In the genomic region with DNA sequence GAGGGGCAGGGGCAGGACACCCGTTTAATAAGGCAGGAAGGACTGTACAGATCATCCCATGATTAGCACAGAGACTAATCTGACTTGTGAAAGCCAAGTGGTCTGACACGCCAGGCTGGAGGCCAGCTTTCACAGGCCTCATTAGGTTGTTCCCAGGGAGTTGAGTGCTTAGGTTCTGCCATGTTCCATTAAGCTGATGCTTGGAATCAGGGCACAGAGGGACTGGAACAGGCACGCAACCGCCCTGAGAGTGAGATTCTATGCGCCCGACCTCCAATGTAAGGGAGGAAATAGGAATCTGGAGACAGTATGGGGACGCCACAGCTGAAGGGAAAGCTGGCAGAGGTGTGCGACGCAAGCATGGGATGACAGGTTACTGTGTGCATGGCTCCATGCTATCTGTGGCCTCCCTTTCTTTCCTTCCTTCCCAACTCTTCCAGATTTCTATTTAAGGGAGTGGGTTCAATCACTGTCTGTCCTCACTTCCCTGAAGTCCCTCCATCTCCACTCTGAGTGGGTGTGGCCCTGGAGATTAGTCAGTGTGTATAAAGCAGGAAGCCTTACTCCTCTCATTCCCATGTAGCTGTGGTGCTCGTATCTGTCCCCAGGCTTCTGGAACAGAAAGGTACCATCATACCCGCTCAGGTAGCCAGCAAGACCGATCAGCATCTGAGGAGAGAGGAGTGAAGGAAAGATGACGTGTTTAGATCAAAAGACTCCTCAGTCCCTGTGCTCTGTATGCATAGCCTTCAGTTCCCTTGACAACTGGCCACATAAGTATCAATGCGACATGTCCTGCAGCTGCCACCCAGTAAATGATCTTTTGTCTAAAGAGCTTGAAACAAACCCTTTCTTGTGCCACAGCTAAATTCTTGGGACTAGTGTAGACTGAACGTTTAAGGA, we compare ENCODE assay signal across 14 mouse cellular contexts. TPM values are rescaled to one million over a fixed set of nuclear protein-coding genes. Genes with fewer than 3 reads are reported as not detected.
DNase-seq lines count a peak whose midpoint lies in the region; ATAC-seq lines count a peak whose summit lies in the region.
"Had no signal": no experiment of that assay in that cellular context is flagged by ENCODE, and none has a peak within 500 bp of the region (broad histone marks: within the 10 kb centered on the region; RNA-seq: fewer than 3 reads in every experiment).

No protein-coding gene starts in this region.

- H3K27me3 ChIP-seq in forebrain, embryonic 13.5 days: no peaks in the 10 kb centered on the region
- no peaks in the 10 kb centered on the region for H3K27me3 ChIP-seq in limb, embryonic 13.5 days
- no peaks in the 10 kb centered on the region for H3K27me3 ChIP-seq in intestine, embryonic 16.5 days (replicated peaks; ENCODE audit: control insufficient read depth, insufficient read depth, low read length)
- H3K27me3 ChIP-seq: heart, embryonic 13.5 days; intestine, embryonic 15.5 days; megakaryocyte, embryonic 14.5 days had no signal

- H3K36me3 ChIP-seq in forebrain, embryonic 13.5 days (ENCODE audit: poor library complexity, severe bottlenecking): peaks cover 26% of the 10 kb centered on the region
- H3K36me3 ChIP-seq in limb, embryonic 13.5 days: peaks cover 40% of the 10 kb centered on the region
- no peaks in the 10 kb centered on the region for H3K36me3 ChIP-seq in intestine, embryonic 16.5 days (ENCODE audit: control insufficient read depth, insufficient read depth, low read length)
- H3K36me3 ChIP-seq: intestine, embryonic 15.5 days had no signal

- peak; percentile 20 for DNase-seq in embryo, embryonic 11 days
- DNase-seq in embryo, embryonic 9.5 days (ENCODE audit: extremely low spot score): no peak
- peak; percentile 86 for DNase-seq in retina, embryonic 14.5 days (ENCODE audit: low spot score)
- DNase-seq in ovary, postnatal 14 days (ENCODE audit: low spot score): no peak
- DNase-seq in layer of hippocampus, adult 11-12 months (ENCODE audit: low spot score): no peak
- DNase-seq: lung, adult 2 months; right cerebral cortex, adult 18-20 months had no signal

- H3K9ac ChIP-seq in forebrain, embryonic 13.5 days: no peak overlapping the region
- H3K9ac ChIP-seq in limb, embryonic 13.5 days: no peak overlapping the region
- H3K9ac ChIP-seq in intestine, embryonic 16.5 days (ENCODE audit: low read depth, low read length): no peak overlapping the region
- H3K9ac ChIP-seq: heart, embryonic 13.5 days; intestine, embryonic 15.5 days had no signal

- ATAC-seq in forebrain, embryonic 13.5 days: peak; percentile 59; the same call in 1 of the 2 replicates
- peak; percentile 19; the same call in 1 of the 2 replicates for ATAC-seq in limb, embryonic 13.5 days (ENCODE audit: low FRiP score, low read depth)
- ATAC-seq in intestine, embryonic 16.5 days: no peak
- ATAC-seq: intestine, embryonic 15.5 days had no signal

- 64% methylated on average over 15 of the region's 15 CpGs for WGBS in forebrain, embryonic 13.5 days
- WGBS in limb, embryonic 13.5 days: 90% methylated on average over 15 of the region's 15 CpGs
- 89% methylated on average over 15 of the region's 15 CpGs for WGBS in intestine, embryonic 16.5 days

- H3K27ac ChIP-seq in forebrain, embryonic 13.5 days: peak overlapping the region; percentile 60
- H3K27ac ChIP-seq in limb, embryonic 13.5 days: no peak overlapping the region
- no peak overlapping the region for H3K27ac ChIP-seq in intestine, embryonic 16.5 days (ENCODE audit: low read length)
- H3K27ac ChIP-seq: heart, embryonic 13.5 days; intestine, embryonic 15.5 days; layer of hippocampus, adult 2 months had no signal

- H3K4me2 ChIP-seq in forebrain, embryonic 13.5 days: no peak overlapping the region
- H3K4me2 ChIP-seq in limb, embryonic 13.5 days (replicated peaks): no peak overlapping the region
- H3K4me2 ChIP-seq in intestine, embryonic 16.5 days (ENCODE audit: low read depth, low read length): no peak overlapping the region
- H3K4me2 ChIP-seq: heart, embryonic 13.5 days; intestine, embryonic 15.5 days had no signal

- no peak overlapping the region for H3K4me3 ChIP-seq in forebrain, embryonic 13.5 days
- no peak overlapping the region for H3K4me3 ChIP-seq in limb, embryonic 13.5 days
- H3K4me3 ChIP-seq in intestine, embryonic 16.5 days (ENCODE audit: low read length): no peak overlapping the region
- H3K4me3 ChIP-seq: heart, embryonic 13.5 days; intestine, embryonic 15.5 days; layer of hippocampus, adult 2 months; megakaryocyte, embryonic 14.5 days had no signal

- peaks cover 7% of the 10 kb centered on the region; the same call in 1 of the 2 replicates for H3K4me1 ChIP-seq in forebrain, embryonic 13.5 days
- H3K4me1 ChIP-seq in limb, embryonic 13.5 days: no peaks in the 10 kb centered on the region
- H3K4me1 ChIP-seq in intestine, embryonic 16.5 days (ENCODE audit: control insufficient read depth, insufficient read depth, low read length): no peaks in the 10 kb centered on the region
- H3K4me1 ChIP-seq: intestine, embryonic 15.5 days had no signal

- H3K9me3 ChIP-seq in forebrain, embryonic 13.5 days (replicated peaks): no peaks in the 10 kb centered on the region
- no peaks in the 10 kb centered on the region for H3K9me3 ChIP-seq in limb, embryonic 13.5 days
- no peaks in the 10 kb centered on the region for H3K9me3 ChIP-seq in intestine, embryonic 16.5 days (ENCODE audit: control insufficient read depth, low read length)
- H3K9me3 ChIP-seq: heart, embryonic 13.5 days; intestine, embryonic 15.5 days; megakaryocyte, embryonic 14.5 days had no signal

RNA-seq across cellular contexts. Expression of gene Gstz1, which starts 9.3 kb away (rescaled TPM):
- polyA plus RNA-seq in forebrain, embryonic 13.5 days (2015; fragmentation: Nextera tagmentation; extraction: Ambion mirVana): 27.2 and 29.5 TPM in 2 replicates
- polyA plus RNA-seq in limb, embryonic 13.5 days (2015; fragmentation: Nextera tagmentation; extraction: Ambion mirVana): 34.7 and 37.1 TPM in 2 replicates
- polyA plus RNA-seq in intestine, embryonic 16.5 days (2015; fragmentation: Nextera tagmentation; extraction: Ambion mirVana): 60.4 and 61.2 TPM in 2 replicates

RNA-seq across cellular contexts. Expression of gene Pomt2, which starts 10.1 kb away (rescaled TPM):
- 10.5 and 12.0 TPM in 2 replicates for polyA plus RNA-seq in forebrain, embryonic 13.5 days (2015; fragmentation: Nextera tagmentation; extraction: Ambion mirVana)
- 14.6 and 17.6 TPM in 2 replicates for polyA plus RNA-seq in limb, embryonic 13.5 days (2015; fragmentation: Nextera tagmentation; extraction: Ambion mirVana)
- polyA plus RNA-seq in intestine, embryonic 16.5 days (2015; fragmentation: Nextera tagmentation; extraction: Ambion mirVana): 11.7 TPM in 2 replicates

RNA-seq across cellular contexts. Expression of gene Ngb, which starts 35.4 kb away (rescaled TPM):
- polyA plus RNA-seq in forebrain, embryonic 13.5 days (2015; fragmentation: Nextera tagmentation; extraction: Ambion mirVana): 0.66 and 1.0 TPM in 2 replicates
- polyA plus RNA-seq in limb, embryonic 13.5 days (2015; fragmentation: Nextera tagmentation; extraction: Ambion mirVana): 0.23 and 0.42 TPM in 2 replicates
- polyA plus RNA-seq in intestine, embryonic 16.5 days (2015; fragmentation: Nextera tagmentation; extraction: Ambion mirVana): 1.2 and 1.6 TPM in 2 replicates

Comparison
In these comparisons a context has a peak if more than half of its experiments do, and no peak if none do; other contexts are left out.
1. DNase-seq: peak in embryo, embryonic 11 days (single experiment) and retina, embryonic 14.5 days (single experiment); none in embryo, embryonic 9.5 days (single experiment), ovary, postnatal 14 days (single experiment) and layer of hippocampus, adult 11-12 months (single experiment).